Mouse (Mus musculus): ENCODE results near the gene Srsf5. TPM values are rescaled to one million over a fixed set of nuclear protein-coding genes. Genes with fewer than 3 reads are reported as not detected.

Srsf5 gene
- polyA plus RNA-seq, 1 experiment from 2014 or later = 528 TPM

Other genes with a start within 250 kb of the Srsf5 start
- 4.6 and 4.7 TPM in 2 replicates for gene Ccdc177, start 184.8 kb upstream of the Srsf5 start, polyA plus RNA-seq (2015; fragmentation: Nextera tagmentation; extraction: Ambion mirVana)
- gene Susd6, start 155.0 kb upstream of the Srsf5 start, polyA plus RNA-seq (2015; fragmentation: Nextera tagmentation; extraction: Ambion mirVana) = 13.8 and 14.0 TPM in 2 replicates
- gene Slc10a1, start 23.2 kb downstream of the Srsf5 start, polyA plus RNA-seq (2015; fragmentation: Nextera tagmentation; extraction: Ambion mirVana) = 0.54 and 0.62 TPM in 2 replicates
- 6.4 and 7.3 TPM in 2 replicates for gene Smoc1, start 81.3 kb downstream of the Srsf5 start, polyA plus RNA-seq (2015; fragmentation: Nextera tagmentation; extraction: Ambion mirVana)

Data from forebrain, embryonic 13.5 days (tissue).